Mouse (Mus musculus) ovary, postnatal 14 days (tissue): Measurements from ENCODE around the gene Olfr91.
"Not testable (repeated sequence)": the region's sequence is repeated elsewhere in the genome, so short reads cannot be mapped to it uniquely, and the experiment has no call there.

Experiments
- DNase-seq: peaks from one replicate; pipeline ENCODE4 v3.0.0; 2022; ENCODE audit warnings: low spot score

The Olfr91 gene

GRCm38 (mm10) chr17:37098178-37098577, at the start of gene Olfr91:
Gene Olfr91, minus strand, starts transcription at chr17:37098278.
- no peak for DNase-seq

GRCm38 (mm10) chr17:37131366-37131765, 33.3 kb upstream of the Olfr91 start:
- not testable (repeated sequence) for DNase-seq

GRCm38 (mm10) chr17:37119988-37120387, 21.9 kb upstream of the Olfr91 start, which contains the start of gene Olfr92:
Gene Olfr92, minus strand, starts transcription at chr17:37120088.
- DNase-seq = no peak

GRCm38 (mm10) chr17:37093289-37093688, 4.8 kb downstream of the Olfr91 start:
- no peak for DNase-seq

- no peak for DNase-seq
Observed at GRCm38 (mm10) chr17:37092198-37092597, 5.9 kb downstream of the Olfr91 start.

GRCm38 (mm10) chr17:37088399-37088798, 9.7 kb downstream of the Olfr91 start, which contains the start of gene Olfr90:
Gene Olfr90, minus strand, starts transcription at chr17:37088499.
- DNase-seq = no peak

GRCm38 (mm10) chr17:37085545-37085944, 12.5 kb downstream of the Olfr91 start:
- no peak for DNase-seq

GRCm38 (mm10) chr17:37084632-37085031, 13.4 kb downstream of the Olfr91 start:
- DNase-seq = no peak

- peak; percentile 53 for DNase-seq
Observed at GRCm38 (mm10) chr17:37083327-37083726, 14.8 kb downstream of the Olfr91 start.

- no peak for DNase-seq
Observed at GRCm38 (mm10) chr17:37081659-37082058, 16.4 kb downstream of the Olfr91 start.

GRCm38 (mm10) chr17:37080119-37080518, 18.0 kb downstream of the Olfr91 start:
- peak; percentile 15 for DNase-seq

- no peak for DNase-seq
Observed at GRCm38 (mm10) chr17:37078990-37079389, 19.1 kb downstream of the Olfr91 start.

- DNase-seq = no peak
Observed at GRCm38 (mm10) chr17:37078193-37078592, 19.9 kb downstream of the Olfr91 start.

- no peak for DNase-seq
Observed at GRCm38 (mm10) chr17:37075766-37076165, 22.3 kb downstream of the Olfr91 start.

GRCm38 (mm10) chr17:37075181-37075580, 22.9 kb downstream of the Olfr91 start:
- no peak for DNase-seq

- no peak for DNase-seq
Observed at GRCm38 (mm10) chr17:37072730-37073276, 25.3 kb downstream of the Olfr91 start.

- DNase-seq = no peak
Observed at GRCm38 (mm10) chr17:37072080-37072729, 25.9 kb downstream of the Olfr91 start.

- DNase-seq = no peak
Observed at GRCm38 (mm10) chr17:37070121-37070520, 28.0 kb downstream of the Olfr91 start.

GRCm38 (mm10) chr17:37067861-37068260, 30.2 kb downstream of the Olfr91 start:
- DNase-seq = no peak

GRCm38 (mm10) chr17:37065993-37066392, 32.1 kb downstream of the Olfr91 start:
- no peak for DNase-seq

GRCm38 (mm10) chr17:37063686-37064495, 34.2 kb downstream of the Olfr91 start:
- no peak for DNase-seq

- DNase-seq = no peak
Observed at GRCm38 (mm10) chr17:37063063-37063462, 35.0 kb downstream of the Olfr91 start.

GRCm38 (mm10) chr17:37062101-37062641, 35.9 kb downstream of the Olfr91 start:
- no peak for DNase-seq
